Mouse (Mus musculus) cerebellum, adult (tissue): ENCODE measurements around the gene Dock11.

Experiments
- ATAC-seq: cut with Nextera tagmentation; 2 replicates; pipeline ENCODE4 v1.9.2; 2017; ENCODE audit warnings: mild to moderate bottlenecking, moderate library complexity, mixed read lengths; ENCODE audit not compliant: insufficient number of reproducible peaks, low FRiP score, low TSS enrichment

The Dock11 gene

DNA sequence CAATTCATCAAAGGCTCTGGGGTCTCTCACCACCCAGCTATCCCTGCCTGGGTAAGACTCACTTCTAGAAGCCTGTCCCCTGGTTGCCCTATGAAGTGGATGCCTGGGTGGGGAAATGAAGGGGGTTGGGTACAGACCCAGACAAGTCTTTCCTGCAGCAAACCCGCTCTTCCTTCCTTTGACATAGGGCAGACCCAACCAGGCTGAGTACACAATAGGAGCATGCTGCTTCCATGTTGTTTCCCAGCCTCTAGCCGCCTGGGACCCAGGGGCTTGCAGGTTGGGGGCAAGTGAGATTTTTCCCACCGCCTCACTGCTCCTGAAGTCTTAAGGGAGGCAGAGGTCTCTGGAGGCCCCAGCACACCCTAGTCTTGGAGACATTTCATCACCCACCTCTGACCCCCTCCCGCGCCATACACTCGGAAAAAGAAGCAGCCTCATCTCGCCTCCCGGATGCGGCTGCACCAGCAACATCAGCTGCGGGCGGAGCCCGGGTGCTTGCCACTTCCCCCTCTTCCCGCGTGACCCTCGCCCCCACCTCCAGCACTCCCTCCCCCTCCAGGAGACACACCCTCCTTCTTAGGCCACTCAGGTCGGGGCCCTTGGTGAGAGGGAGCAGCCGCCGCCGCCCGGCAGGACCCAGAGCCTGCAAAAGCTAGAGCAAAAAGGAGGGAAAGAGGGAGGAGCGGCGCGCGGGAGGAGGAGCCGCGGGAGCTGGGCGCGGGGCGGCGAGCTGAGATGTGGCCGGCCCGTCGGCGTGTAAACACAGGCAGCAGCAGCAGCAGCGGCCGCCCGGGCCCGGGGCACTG lies at the start of gene Dock11:
TSS of gene Dock11 (plus strand) at position 746 of the 809 bp plus-strand sequence.
- peak; percentile 74 for ATAC-seq

DNA sequence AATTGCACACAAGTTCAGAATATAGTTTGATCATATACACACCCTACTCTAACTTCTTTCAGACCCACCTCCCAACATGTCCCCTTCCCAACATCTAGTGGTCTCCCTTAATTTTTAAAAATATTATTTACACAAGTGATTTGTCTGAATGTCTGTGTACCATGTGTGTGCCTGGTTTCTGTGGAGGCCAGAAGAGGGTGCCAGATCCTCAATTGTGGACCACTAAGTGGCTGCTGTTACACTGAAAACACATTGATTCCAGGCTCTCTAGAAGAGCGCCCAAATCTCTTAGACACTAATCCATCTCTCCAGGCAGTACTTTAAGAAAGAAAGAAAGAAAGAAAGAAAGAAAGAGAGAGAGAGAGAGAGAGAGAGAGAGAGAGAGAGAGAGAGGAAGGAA lies 8.9 kb upstream of the Dock11 start:
- ATAC-seq = no peak

DNA sequence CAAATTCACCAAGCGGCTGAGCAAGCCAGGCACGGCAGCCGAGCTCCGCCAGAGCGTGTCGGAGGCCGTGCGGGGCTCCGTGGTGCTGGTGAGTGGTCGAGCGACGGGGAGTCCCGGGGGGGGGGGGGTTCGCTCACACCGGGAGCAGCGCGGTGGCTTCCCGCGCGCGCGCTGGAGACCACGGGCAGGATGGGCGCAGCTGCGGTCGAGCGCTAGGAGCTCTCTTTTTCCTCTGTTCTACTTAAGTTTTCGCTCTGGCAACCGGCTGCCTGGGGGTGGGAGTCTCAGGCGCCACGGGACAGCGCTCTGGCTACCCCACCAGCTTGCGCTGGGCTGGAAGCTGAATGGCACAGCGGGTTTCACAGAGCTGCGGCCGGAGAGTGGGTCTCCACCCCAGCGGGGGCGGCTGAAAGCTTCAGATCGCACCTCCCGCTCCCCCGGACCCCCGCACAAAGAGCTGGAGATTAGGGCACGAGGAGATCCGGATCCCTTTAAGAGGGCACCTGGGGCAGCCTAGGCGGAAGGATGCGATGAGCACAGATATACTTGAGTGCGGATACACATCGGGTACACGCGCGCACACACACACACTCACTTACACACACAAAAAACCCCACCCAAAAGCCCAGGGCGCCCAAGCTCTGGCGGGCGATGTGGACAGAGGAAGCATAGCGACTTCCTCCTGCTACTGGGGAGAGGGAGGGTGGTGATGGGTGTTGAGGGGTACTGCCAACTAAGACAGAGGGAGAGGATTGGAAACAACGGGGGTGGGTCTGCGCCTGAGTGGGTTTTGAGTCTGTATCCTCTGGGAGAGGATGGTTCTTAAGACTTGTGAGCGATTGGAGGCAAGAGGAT lies 540 bp downstream of the Dock11 start:
- ATAC-seq = peak; percentile 33

- no peak for ATAC-seq
These were observed 1.1 kb downstream of the Dock11 start for GRCm38 (mm10) chrX:35889800-35890106.

DNA sequence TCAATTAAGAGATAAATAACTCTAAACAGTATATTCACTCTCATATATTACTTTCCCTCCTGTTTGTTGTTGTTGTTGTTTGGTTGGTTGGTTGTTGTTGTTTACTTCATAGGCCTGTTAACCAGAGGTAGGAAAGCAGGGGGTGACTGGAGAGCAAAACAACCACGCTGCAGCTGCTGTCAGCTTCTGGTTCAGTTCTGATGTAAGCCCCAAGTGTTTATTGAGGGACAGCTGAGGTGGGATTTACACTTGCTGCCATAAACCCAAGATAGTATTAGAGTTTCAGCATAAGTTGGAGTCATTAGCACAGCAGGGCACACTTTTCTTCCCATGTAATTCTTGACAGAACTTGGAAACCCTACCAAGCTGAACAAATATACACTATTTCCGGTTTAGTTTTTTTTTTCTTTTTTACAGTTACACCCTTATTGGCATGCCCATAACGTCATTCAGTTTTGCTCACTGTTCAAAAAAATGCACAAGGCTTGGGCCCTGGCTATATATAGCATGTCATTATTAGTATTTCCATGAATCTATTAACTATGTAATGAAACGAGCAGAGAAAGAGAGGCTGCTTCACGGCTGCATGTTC lies 3.0 kb downstream of the Dock11 start:
- no peak for ATAC-seq

DNA sequence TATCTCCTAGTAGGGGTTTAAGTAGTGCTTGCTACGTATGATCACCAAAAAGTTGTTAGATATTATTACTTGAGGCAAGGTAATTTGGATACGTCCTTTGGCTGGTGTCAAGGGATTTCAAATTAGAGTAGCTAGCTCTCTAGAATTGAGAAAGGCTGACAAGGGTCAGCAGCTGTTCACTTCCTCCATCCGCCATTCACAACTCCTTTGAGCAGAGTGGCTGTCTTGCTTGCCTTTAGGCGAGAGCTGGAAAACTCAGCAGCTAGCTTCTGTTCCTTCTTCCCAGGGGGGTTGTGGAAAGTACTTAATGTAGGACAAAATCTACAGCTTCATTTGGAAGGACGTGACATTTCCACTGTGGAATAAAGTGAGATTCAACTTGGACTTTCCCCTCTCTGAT lies 3.7 kb downstream of the Dock11 start:
- ATAC-seq = no peak

DNA sequence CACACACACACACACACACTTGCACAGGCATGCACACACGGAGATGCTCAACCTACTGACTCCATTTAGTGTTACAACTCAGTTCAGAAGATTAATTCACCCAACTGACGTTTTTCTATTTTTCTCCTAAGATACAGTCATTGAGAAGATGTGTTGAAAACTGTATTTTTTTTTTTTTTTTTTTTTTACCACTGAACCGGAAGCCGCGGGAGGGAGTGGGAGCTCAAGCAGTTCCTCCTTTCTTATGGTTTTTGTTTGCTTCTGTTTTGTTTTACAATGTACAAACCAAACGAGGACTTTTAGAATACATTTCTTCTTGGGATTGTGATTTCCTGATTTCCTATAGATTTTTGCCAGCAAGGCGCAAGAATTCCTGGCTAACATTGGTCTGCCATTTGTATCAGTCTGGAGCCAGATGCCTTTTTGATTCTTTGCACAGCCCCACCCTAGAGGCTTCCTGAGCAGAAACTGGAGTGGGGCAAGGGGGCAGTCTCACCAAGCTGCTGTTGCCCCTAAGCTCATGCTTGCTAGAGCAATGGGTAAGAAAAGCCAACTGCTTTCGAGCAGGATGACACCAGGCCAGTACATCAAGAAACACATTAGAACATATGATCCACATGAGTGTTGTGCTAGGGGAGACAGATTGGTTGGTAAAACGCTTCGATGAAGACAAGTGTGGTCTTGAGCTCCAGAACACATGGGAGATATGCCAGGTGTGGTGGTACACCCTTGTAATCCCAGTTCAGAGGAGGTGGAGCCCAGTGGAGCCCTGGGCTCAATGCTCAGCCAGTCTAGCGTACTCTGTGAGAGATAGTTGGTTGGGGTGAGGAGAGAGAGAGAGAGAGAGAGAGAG lies 9.2 kb downstream of the Dock11 start:
- no peak for ATAC-seq

DNA sequence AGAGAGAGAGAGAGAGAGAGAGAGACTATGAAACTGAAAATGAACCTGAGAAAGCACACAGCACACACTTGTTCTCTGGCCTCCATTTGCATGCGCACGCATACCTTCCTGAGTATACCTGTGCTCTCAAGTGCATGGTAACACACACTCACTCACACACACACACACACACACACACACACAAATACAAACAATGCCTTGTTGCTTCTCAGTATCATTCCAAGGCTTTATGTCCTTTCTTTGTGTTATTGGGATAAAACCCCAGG lies 9.8 kb downstream of the Dock11 start:
- no peak for ATAC-seq

DNA sequence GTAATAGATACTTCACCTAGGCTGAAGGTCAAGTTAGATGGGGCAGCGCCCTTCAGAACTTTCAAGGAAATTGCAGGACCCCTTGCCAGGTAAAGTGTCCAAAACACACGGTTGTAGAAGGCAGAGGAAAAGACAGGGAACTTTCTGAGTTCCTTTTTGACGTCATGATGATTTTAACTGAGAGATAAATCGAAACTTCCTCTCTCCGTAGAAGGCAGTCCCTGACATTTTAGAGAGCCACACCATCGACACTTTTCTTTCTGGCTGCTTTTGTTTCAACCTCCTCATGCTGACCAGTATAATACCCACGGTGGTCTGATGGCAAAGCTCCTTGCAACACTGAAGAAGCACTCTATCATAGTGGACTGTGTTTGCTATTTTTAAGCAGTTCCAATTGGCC lies 15.7 kb downstream of the Dock11 start:
- no peak for ATAC-seq

DNA sequence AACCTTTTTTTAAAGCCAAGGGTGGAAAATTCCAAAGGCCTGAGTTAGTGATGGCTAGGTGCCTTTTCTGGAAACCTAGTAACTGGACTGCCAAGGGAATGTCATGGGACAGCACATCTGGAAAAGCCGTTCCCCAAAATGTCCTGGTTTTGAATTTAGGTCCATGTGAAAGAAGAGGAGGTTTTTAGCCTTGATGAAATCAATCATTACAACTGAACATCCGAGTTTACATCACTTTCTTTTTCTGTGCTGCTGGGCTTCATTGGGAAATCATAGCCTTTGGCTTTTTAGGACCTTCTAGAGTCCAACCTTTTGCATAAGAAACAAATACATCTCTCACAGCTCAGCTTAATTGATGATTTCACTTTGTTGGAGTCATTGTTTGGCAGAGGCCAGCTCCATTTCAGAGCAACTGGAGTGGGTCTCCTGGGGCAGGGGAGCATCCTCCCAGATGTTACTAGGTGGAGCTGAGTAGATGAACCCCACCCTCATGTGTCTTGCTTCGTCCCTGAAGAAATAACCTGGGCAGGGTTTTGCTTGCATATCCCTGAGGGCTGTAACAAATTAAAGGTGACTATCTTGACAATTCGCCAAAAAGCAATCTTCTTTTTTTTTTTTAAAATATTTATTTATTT lies 18.2 kb downstream of the Dock11 start:
- ATAC-seq = no peak

GRCm38 (mm10) chrX:35919558-35919957 lies 30.9 kb downstream of the Dock11 start:
- ATAC-seq = no peak

DNA sequence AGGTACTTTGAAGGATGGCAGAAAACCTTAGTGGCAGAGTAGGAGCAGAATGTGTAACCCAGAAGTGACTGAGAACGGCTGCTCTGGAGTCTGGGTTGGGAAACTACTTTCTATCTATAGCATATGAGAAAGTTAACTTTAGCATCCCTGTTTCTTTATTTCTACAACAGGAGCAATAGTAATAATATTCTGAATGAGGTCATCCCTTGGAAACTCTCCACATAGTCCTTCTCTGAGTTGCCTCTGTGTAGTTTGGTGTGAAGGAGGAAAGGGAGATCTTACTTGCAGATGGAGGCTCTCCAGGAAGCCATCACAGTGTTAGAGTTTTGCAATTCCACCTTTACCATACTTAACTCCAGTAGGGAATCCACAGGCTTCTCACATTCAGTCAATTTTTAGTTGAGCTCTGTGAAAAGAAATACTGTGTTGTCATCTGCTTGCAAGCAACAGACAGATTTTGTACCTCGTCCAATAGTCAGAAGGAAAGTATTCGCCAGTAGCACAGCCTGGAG lies 31.5 kb downstream of the Dock11 start:
- no peak for ATAC-seq

DNA sequence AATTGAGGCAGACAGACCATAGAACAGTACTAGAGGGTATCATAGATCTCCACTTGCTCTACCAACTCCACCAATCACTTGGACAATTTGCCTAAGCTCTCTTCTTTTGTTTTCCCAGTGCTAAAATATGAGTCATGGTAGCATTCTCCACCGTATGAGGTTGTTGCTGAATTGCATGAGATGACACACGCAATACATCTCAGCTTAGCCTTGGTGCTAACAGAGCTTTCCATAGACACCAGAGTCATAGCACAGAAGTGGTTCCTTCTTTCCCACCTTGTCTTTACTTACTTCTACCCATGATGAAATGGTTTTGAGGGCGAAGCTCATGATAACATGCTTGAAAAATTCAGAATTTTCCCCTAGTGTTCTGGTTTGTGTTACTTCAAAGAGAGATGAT lies 33.3 kb downstream of the Dock11 start:
- ATAC-seq = no peak

- no peak for ATAC-seq
These were observed 36.2 kb downstream of the Dock11 start for GRCm38 (mm10) chrX:35924705-35925264.

GRCm38 (mm10) chrX:35930094-35930933 lies 41.7 kb downstream of the Dock11 start:
- no peak for ATAC-seq

- no peak for ATAC-seq
These were observed 42.3 kb downstream of the Dock11 start for GRCm38 (mm10) chrX:35930934-35931406.

GRCm38 (mm10) chrX:35931945-35932344 lies 43.3 kb downstream of the Dock11 start:
- no peak for ATAC-seq

- no peak for ATAC-seq
These were observed 44.3 kb downstream of the Dock11 start for GRCm38 (mm10) chrX:35932952-35933351.

DNA sequence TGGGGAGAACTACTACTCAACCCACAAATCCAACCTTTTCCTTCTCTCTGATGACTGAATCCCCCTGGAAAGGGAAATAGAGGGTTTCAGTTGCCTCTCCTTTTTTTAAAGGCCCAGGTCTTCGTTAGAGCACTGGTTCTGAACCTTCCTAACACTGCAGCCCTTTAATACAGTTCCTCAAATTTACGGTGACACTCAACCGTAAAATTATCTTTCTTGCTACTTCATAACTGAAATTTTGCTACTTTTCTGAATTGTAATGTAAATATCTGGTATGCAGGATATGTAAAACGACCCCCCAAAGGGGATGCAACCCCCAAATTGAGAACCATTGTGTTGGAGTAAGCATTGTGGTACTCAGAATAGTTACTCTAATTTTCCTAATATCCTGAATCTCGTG lies 49.5 kb downstream of the Dock11 start:
- no peak for ATAC-seq
